Mouse (Mus musculus) CD4-positive helper T cell, adult 2 months (primary cell): ENCODE measurements around the gene Zfp13.
"Not testable (repeated sequence)": the region's sequence is repeated elsewhere in the genome, so short reads cannot be mapped to it uniquely, and the experiment has no call there.

ENCODE experiments used
- DNase-seq: peaks from one replicate; pipeline ENCODE4 v3.0.0-alpha.2; 2012; ENCODE audit warnings: low read depth, missing footprints, low spot score

The Zfp13 gene

GRCm38 (mm10) chr17:23598582-23599552 lies at the start of gene Zfp13:
Gene Zfp13 (minus strand): TSS chr17:23599487.
- DNase-seq: peak; percentile 96

DNA sequence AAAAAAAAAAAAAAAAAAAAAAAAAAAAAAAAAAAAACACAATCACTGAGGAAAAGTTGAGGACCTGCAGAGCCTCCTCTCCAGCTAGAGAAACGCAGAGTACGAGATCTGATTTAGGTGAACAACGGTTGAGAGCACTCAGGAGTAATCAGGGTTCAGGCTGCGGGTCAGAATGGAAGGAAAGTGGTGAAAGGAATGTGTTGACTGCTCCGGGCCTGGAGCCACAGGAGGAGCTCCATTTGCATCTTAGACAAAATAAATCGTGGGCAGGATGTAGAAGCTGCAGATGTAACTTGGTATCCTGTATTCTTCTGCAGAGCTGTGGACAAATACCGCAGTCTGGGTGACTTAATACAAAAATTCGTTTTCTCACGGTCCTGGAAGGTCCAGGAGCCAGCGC lies 46.6 kb upstream of the Zfp13 start:
- DNase-seq: no peak

DNA sequence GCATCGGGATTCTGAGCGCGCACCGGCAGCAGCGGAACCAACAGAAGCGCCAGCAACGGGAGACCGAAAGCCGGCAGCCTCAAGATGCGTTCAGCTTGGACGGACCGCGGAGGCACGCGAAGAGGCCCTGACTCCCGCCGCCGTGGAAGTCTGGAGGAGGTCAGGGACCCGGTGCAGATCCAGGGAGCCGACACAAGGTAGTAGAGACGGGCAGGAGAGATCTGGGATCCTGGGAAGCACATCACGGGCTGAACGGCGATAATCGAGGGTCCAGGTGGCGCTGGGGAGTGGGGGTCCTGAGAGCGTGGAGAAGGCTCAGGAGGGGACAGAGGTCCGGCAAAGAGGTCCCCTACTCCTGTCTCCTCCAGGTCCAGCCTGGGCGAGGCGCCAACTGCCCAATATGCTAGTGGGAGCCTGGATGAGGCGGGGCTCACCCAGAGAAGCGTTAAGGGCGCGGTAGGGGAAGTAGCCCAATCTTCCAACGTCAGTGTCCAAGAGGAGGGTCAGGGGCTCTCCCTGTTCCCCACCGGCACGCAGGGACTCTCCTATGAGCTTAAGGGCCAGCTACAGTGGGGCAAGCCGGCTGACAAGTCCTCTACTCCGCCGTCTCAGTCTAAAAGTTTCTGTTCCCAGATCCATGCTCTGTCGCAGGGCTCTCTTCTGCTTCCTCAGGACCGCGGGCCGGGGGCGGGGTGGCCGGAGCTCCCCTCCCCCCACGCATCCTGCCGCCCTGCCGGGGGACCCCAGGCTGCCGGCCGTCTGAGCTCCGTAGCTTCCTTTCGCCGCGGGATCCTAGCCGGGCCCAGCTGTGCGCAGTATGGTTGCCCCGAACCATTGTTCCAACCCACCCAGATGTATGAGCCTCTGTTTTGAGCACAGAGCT lies 45.6 kb upstream of the Zfp13 start, which contains the start of gene Mmp25:
Gene Mmp25, minus strand, starts transcription at position 665 of the 883 bp plus-strand sequence.
- DNase-seq: no peak

DNA sequence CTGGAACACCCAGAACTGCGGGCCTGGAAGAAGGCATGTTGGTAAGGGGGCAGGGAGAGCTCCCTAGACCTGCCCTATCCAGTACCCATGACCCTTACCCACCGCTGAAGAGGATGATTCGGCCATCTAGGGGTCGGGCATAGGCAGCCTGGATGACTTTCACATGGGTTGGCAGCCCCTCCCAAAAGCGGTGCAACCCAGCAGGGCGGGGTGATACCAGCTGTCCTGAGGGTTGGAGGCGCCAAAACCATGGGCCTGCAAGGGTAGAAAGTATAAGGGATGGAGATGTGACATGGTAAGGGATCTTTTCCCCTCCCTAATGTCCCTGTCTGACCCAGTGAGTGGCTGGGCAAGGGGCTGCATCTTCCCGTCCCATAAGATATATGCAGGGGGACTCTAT lies 32.0 kb upstream of the Zfp13 start:
- no peak for DNase-seq

- peak; percentile 84 for DNase-seq
These were observed 31.1 kb upstream of the Zfp13 start for GRCm38 (mm10) chr17:23630195-23631020.

GRCm38 (mm10) chr17:23627813-23628212 lies 28.5 kb upstream of the Zfp13 start:
- no peak for DNase-seq

DNA sequence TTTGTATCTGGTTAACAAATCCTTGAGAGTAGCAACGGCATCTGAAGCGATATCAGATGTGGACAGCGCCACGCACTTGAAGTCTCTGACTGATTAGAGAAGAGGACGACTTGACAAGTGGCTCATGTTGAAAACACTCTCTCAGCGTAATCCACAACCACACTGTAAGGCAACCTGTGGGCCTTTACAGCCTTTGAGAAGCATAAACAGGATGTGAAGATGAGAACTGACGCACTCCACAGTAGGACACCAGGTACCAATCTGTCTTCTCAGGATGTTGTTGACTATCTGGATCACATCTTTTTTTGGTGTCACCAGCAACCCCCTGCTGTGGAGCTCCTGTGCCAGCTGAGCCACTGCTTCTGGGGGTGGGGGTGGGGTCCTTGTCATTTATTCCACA lies 21.1 kb upstream of the Zfp13 start:
- peak; percentile 90 for DNase-seq

GRCm38 (mm10) chr17:23617087-23617486 lies 17.8 kb upstream of the Zfp13 start:
- peak; percentile 79 for DNase-seq

DNA sequence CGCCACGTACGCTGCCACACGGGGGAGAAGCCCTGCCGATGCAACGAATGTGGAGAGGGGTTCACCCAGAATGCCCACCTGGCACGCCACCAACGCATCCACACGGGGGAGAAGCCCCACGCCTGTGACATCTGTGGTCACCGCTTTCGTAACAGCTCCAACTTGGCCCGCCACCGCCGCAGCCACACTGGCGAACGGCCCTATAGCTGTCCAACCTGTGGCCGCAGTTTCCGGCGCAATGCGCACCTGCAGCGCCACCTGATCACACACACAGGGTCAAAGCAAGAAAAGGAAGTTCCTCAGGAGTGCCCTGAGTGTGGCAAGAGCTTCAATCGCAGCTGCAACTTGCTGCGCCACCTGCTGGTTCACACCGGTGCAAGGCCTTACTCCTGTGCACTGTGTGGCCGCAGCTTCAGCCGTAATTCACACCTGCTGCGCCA lies 11.1 kb upstream of the Zfp13 start:
- DNase-seq: peak; percentile 88

- no peak for DNase-seq
These were observed 10.3 kb upstream of the Zfp13 start for GRCm38 (mm10) chr17:23609612-23610011.

GRCm38 (mm10) chr17:23605220-23605619 lies 5.9 kb upstream of the Zfp13 start:
- no peak for DNase-seq

GRCm38 (mm10) chr17:23604394-23604793 lies 5.1 kb upstream of the Zfp13 start:
- no peak for DNase-seq

- DNase-seq: peak; percentile 63
These were observed 4.3 kb upstream of the Zfp13 start for GRCm38 (mm10) chr17:23603542-23603941.

DNA sequence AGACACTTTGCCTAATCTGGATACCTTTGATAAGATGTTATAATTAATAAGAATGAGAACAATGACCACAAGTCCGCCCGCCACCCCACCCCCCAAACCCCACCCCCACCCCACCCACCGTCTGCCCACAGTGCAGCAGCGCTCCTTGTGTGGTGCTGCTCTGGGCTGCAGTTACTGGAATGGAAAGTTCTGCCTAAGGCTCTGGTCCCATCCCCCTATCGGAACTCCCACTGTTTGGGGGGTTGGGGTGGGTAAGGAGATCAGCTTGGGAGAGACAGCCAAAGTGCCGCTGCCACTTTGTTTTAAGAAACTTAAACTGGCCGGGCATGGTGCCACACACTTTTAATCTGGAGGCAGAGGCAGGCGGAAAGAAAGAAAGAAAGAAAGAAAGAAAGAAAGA lies 3.8 kb upstream of the Zfp13 start:
- DNase-seq: no peak

- DNase-seq: no peak
These were observed 2.7 kb upstream of the Zfp13 start for GRCm38 (mm10) chr17:23601836-23602585.

GRCm38 (mm10) chr17:23600641-23601622 lies 1.6 kb upstream of the Zfp13 start, which contains the start of gene Zscan10:
Gene Zscan10 (plus strand): TSS chr17:23600856.
- no peak for DNase-seq

DNA sequence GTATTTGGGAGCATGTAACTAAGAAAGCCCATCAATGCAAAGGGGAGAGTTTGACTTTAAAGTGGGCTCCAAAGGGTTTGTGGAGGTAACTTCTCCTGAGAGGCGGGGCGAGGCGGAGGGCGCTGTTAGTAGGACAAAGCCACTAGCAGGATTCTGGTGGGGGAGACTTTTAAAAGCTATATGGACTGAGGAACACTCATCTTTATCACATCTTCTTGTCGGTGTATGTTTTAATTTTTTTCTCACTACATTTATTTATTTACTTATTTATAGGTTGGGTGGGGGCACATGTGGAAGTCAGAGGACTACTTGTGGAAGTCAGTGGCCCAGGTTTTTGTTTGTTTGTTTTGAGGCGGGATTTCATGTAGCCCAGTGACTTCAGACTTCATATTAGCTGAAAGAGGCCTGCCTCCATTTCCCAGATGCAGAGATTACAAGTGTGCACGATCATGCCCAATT lies 347 bp upstream of the Zfp13 start:
- DNase-seq: no peak

DNA sequence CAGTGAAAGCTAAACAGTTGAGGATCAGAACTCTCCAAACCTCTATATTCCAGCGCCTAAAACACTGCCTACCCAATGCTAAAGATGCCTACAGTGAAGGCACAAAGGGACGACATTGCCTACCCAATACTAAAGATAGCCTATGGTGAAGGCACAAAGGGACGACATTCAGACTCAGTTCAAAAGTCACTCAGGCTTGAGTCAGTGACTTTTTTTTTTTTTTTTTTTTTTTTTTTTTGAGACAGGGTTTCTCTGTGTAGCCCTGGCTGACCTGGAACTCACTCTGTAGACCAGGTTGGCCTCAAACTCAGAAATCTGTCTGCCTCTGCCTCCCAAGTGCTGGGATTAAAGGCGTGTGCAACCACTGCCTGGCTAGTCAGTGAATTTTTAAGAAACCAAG lies 4.1 kb downstream of the Zfp13 start:
- DNase-seq: not testable (repeated sequence)

DNA sequence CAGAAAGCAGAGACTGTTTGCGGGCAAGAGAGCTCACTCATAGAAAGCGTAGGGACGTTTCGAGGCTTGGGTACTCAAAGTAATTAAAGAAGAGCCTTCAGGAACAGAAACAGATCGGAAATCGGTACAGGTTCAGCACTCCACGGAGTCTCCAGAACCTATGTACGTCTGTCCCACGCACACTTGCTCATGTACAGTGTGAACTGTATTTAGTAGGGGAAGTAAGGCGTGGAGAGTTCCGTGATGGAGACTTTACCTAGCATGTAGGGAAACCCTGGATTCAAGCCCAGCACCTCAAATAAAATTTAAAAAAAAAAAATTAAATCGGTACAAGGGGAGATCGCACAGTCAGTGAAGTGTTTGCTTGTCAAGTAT lies 6.4 kb downstream of the Zfp13 start:
- DNase-seq: no peak
